Mouse (Mus musculus): Measurements from ENCODE around the gene Krtap19-3. TPM values are rescaled to one million over a fixed set of nuclear protein-coding genes. Genes with fewer than 3 reads are reported as not detected.

Gene Krtap19-3
- polyA plus RNA-seq, 1 experiment from 2014 or later: not detected

DNA sequence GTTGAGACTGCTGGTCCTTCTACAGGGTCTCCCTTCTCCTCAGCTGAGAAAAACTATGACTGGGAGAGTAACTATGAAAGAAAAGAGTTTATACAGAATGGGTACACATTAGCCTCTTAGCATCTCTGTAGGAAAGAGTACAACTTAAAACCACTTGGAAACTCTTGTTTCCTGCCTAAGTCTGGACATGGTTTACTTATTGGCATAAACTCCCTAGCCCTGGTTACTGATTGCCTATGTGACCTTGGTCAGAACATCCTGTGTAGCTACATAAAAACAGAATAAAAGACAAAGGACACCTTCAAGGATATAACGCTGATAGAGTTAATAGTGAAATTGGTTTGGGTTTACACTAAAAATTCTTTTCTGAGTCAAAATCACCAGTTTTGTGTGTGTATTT is 30.5 kb downstream of the Krtap19-3 start:
- no peak overlapping the region for H3K4me3 ChIP-seq (ENCODE audit: low read depth, low read length)
- ATAC-seq: no peak
- no peaks in the 10 kb centered on the region for H3K9me3 ChIP-seq (replicated peaks; ENCODE audit: control insufficient read depth, low read length, poor library complexity, severe bottlenecking)
- no peak overlapping the region for H3K9ac ChIP-seq (ENCODE audit: low read depth, low read length)
- no peaks in the 10 kb centered on the region for H3K36me3 ChIP-seq (ENCODE audit: control insufficient read depth, insufficient read depth, low read length)
- no peak overlapping the region for H3K4me2 ChIP-seq (ENCODE audit: low read length)
- no peaks in the 10 kb centered on the region for H3K4me1 ChIP-seq (ENCODE audit: control insufficient read depth, insufficient read depth, low read length)
- 95% methylated on average over 1 of the region's 1 CpGs for WGBS
- H3K27me3 ChIP-seq (ENCODE audit: control insufficient read depth, insufficient read depth, low read depth, low read length): no peaks in the 10 kb centered on the region
- H3K27ac ChIP-seq (ENCODE audit: low read length): no peak overlapping the region

Other genes with a start within 250 kb of the Krtap19-3 start
- not detected in 2 replicates for gene Krtap26-1, start 230.2 kb downstream of the Krtap19-3 start, polyA plus RNA-seq (2015; fragmentation: Nextera tagmentation; extraction: Ambion mirVana)
- gene Krtap27-1, start 206.4 kb downstream of the Krtap19-3 start, polyA plus RNA-seq (2015; fragmentation: Nextera tagmentation; extraction: Ambion mirVana): not detected in 2 replicates
- not detected in 2 replicates for gene 2310061N02Rik, start 170.1 kb downstream of the Krtap19-3 start, polyA plus RNA-seq (2015; fragmentation: Nextera tagmentation; extraction: Ambion mirVana)
- gene Krtap13-1, start 149.2 kb downstream of the Krtap19-3 start, polyA plus RNA-seq (2015; fragmentation: Nextera tagmentation; extraction: Ambion mirVana): not detected in 2 replicates
- gene Krtap13, start 126.4 kb downstream of the Krtap19-3 start, polyA plus RNA-seq (2015; fragmentation: Nextera tagmentation; extraction: Ambion mirVana): 0.21 TPM in 1 of 2 replicates, not detected in the other
- not detected in 2 replicates for gene 2310034C09Rik, start 119.2 kb downstream of the Krtap19-3 start, polyA plus RNA-seq (2015; fragmentation: Nextera tagmentation; extraction: Ambion mirVana)
- gene 2310057N15Rik, start 103.8 kb downstream of the Krtap19-3 start, polyA plus RNA-seq (2015; fragmentation: Nextera tagmentation; extraction: Ambion mirVana): not detected in 2 replicates
- not detected in 2 replicates for gene Gm5965, start 100.1 kb downstream of the Krtap19-3 start, polyA plus RNA-seq (2015; fragmentation: Nextera tagmentation; extraction: Ambion mirVana)
- gene Gm20741, start 65.8 kb downstream of the Krtap19-3 start, polyA plus RNA-seq (2015; fragmentation: Nextera tagmentation; extraction: Ambion mirVana): not detected in 2 replicates
- not detected in 2 replicates for gene Krtap15, start 57.8 kb downstream of the Krtap19-3 start, polyA plus RNA-seq (2015; fragmentation: Nextera tagmentation; extraction: Ambion mirVana)
- gene Krtap14, start 51.9 kb downstream of the Krtap19-3 start, polyA plus RNA-seq (2015; fragmentation: Nextera tagmentation; extraction: Ambion mirVana): not detected in 2 replicates
- not detected in 2 replicates for gene Krtap19-1, start 8.6 kb downstream of the Krtap19-3 start, polyA plus RNA-seq (2015; fragmentation: Nextera tagmentation; extraction: Ambion mirVana)
- gene Krtap19-2, start 3.8 kb downstream of the Krtap19-3 start, polyA plus RNA-seq (2015; fragmentation: Nextera tagmentation; extraction: Ambion mirVana): not detected in 2 replicates
- gene Krtap19-4, start 7.1 kb upstream of the Krtap19-3 start, polyA plus RNA-seq (2015; fragmentation: Nextera tagmentation; extraction: Ambion mirVana): not detected in 2 replicates
- gene Krtap19-5, start 18.4 kb upstream of the Krtap19-3 start, polyA plus RNA-seq (2015; fragmentation: Nextera tagmentation; extraction: Ambion mirVana): not detected in 2 replicates
- gene Krtap19-9b, start 54.2 kb upstream of the Krtap19-3 start, polyA plus RNA-seq (2015; fragmentation: Nextera tagmentation; extraction: Ambion mirVana): not detected in 2 replicates
- gene Krtap16-3, start 84.8 kb upstream of the Krtap19-3 start, polyA plus RNA-seq (2015; fragmentation: Nextera tagmentation; extraction: Ambion mirVana): not detected in 2 replicates
- gene Krtap22-2, start 132.7 kb upstream of the Krtap19-3 start, polyA plus RNA-seq (2015; fragmentation: Nextera tagmentation; extraction: Ambion mirVana): not detected in 2 replicates
- gene Gm10229, start 137.2 kb upstream of the Krtap19-3 start, polyA plus RNA-seq (2015; fragmentation: Nextera tagmentation; extraction: Ambion mirVana): not detected in 2 replicates
- gene Krtap6-1, start 153.7 kb upstream of the Krtap19-3 start, polyA plus RNA-seq (2015; fragmentation: Nextera tagmentation; extraction: Ambion mirVana): not detected in 2 replicates
- gene Gm10228, start 163.4 kb upstream of the Krtap19-3 start, polyA plus RNA-seq (2015; fragmentation: Nextera tagmentation; extraction: Ambion mirVana): not detected in 2 replicates
- gene Krtap6-5, start 169.8 kb upstream of the Krtap19-3 start, polyA plus RNA-seq (2015; fragmentation: Nextera tagmentation; extraction: Ambion mirVana): not detected in 2 replicates
- not detected in 2 replicates for gene 1110025L11Rik, start 186.0 kb upstream of the Krtap19-3 start, polyA plus RNA-seq (2015; fragmentation: Nextera tagmentation; extraction: Ambion mirVana)
- gene Krtap6-3, start 206.0 kb upstream of the Krtap19-3 start, polyA plus RNA-seq (2015; fragmentation: Nextera tagmentation; extraction: Ambion mirVana): not detected in 2 replicates